Mouse (Mus musculus) CH12.LX (cell line): Measurements from ENCODE around the gene Cd27. TPM values are rescaled to one million over a fixed set of nuclear protein-coding genes. Genes with fewer than 3 reads are reported as not detected.

Experiments
- DNase-seq: peaks from one replicate; pipeline ENCODE4 v3.0.0-alpha.2; 2013; ENCODE audit errors: extremely low read depth
- H3K27ac ChIP-seq: 2 replicates; pipeline ENCODE4 v1.5.1; 2012; ENCODE audit warnings: low read depth, mild to moderate bottlenecking, control low read depth, moderate library complexity; ENCODE audit not compliant: insufficient read depth
- H3K27me3 ChIP-seq: replicated peaks from 2 replicates; pipeline ENCODE3; 2012; ENCODE audit warnings: inconsistent platforms
- H3K36me3 ChIP-seq, 2 experiments: replicated peaks in 1 of 2; 2 replicates each; pipeline versions ENCODE3 to v1.6.1; 2012; ENCODE audit warnings: inconsistent platforms in 1 of 2, low read length in 1 of 2, mild to moderate bottlenecking in 1 of 2, mixed read lengths in 1 of 2, moderate library complexity in 1 of 2; ENCODE audit not compliant: control insufficient read depth in 1 of 2, insufficient read depth in 1 of 2
- H3K4me1 ChIP-seq, 2 experiments: 2 replicates each; pipeline ENCODE4 v1.6.1; 2012; ENCODE audit warnings: inconsistent platforms in 1 of 2, moderate library complexity in 1 of 2; ENCODE audit not compliant: insufficient read depth in 2 of 2, control insufficient read depth in 1 of 2
- H3K4me2 ChIP-seq: 2 replicates; pipeline ENCODE4 v1.6.1; 2012; ENCODE audit warnings: low read depth, mild to moderate bottlenecking, control low read depth; ENCODE audit not compliant: poor library complexity, insufficient read depth, severe bottlenecking
- H3K4me3 ChIP-seq, 3 experiments: fragments of 150-350 bp in 1 of 3; sonication (generic) in 1 of 3; replicated peaks in 1 of 3; 2 replicates each; pipeline versions ENCODE3 to v1.5.1; 2011 to 2012; ENCODE audit warnings: low read depth in 2 of 3, low read length in 2 of 3, mild to moderate bottlenecking in 2 of 3, moderate library complexity in 2 of 3, control low read depth in 1 of 3, improper control_type of control experiment in 1 of 3, inconsistent platforms in 1 of 3, mixed read lengths in 1 of 3; ENCODE audit not compliant: poor library complexity in 1 of 3
- H3K79me2 ChIP-seq: replicated peaks from 2 replicates; pipeline ENCODE4 v1.6.1; 2012; ENCODE audit warnings: mild to moderate bottlenecking, moderate library complexity; ENCODE audit not compliant: control insufficient read depth, poor library complexity, insufficient read depth, severe bottlenecking; ENCODE audit errors: extremely low read depth
- H3K9ac ChIP-seq: 2 replicates; pipeline ENCODE4 v1.6.1; 2012; ENCODE audit warnings: low read depth, mild to moderate bottlenecking, control low read depth, moderate library complexity; ENCODE audit not compliant: insufficient read depth
- H3K9me3 ChIP-seq: replicated peaks from 2 replicates; pipeline ENCODE3; 2012; ENCODE audit warnings: low read length, inconsistent platforms, mixed read lengths
- BHLHE40 ChIP-seq: IDR thresholded peaks from 2 replicates; pipeline ENCODE4 v1.6.1; 2011; ENCODE audit warnings: mild to moderate bottlenecking, low read depth, low read length, improper control_type of control experiment
- CHD1 ChIP-seq: IDR thresholded peaks from 2 replicates; pipeline ENCODE4 v1.6.1; 2012; ENCODE audit warnings: low read depth, low read length, improper control_type of control experiment, inconsistent platforms
- CHD2 ChIP-seq: IDR thresholded peaks from 2 replicates; pipeline ENCODE4 v1.6.1; 2011; ENCODE audit warnings: low read length, improper control_type of control experiment
- CTCF ChIP-seq, 2 experiments: IDR thresholded peaks in 1 of 2; conservative IDR thresholded peaks in 1 of 2; 2 replicates each; pipeline ENCODE4 v1.5.1; 2011 to 2012; ENCODE audit warnings: low read depth in 2 of 2, low read length in 2 of 2, improper control_type of control experiment in 1 of 2, inconsistent platforms in 1 of 2, mild to moderate bottlenecking in 1 of 2, moderate library complexity in 1 of 2
- E2F4 ChIP-seq: IDR thresholded peaks from 2 replicates; pipeline ENCODE4 v1.6.1; 2011; ENCODE audit warnings: low read depth, low read length, improper control_type of control experiment; ENCODE audit not compliant: insufficient replicate concordance
- EP300 ChIP-seq: IDR thresholded peaks from 2 replicates; pipeline ENCODE4 v1.6.1; 2011; ENCODE audit warnings: low read length, improper control_type of control experiment
- ETS1 ChIP-seq: conservative IDR thresholded peaks from 2 replicates; pipeline ENCODE4 v1.6.1; 2012; ENCODE audit warnings: low read depth, mild to moderate bottlenecking, inconsistent platforms, low read length, improper control_type of control experiment, moderate library complexity
- HCFC1 ChIP-seq: IDR thresholded peaks from 2 replicates; pipeline ENCODE4 v1.6.1; 2012; ENCODE audit warnings: low read depth, mild to moderate bottlenecking, inconsistent platforms, low read length, improper control_type of control experiment
- IRF4 ChIP-seq: IDR thresholded peaks from 2 replicates; pipeline ENCODE4 v1.6.1; 2014; ENCODE audit warnings: low read depth, mild to moderate bottlenecking, inconsistent platforms, low read length, improper control_type of control experiment
- JUN ChIP-seq: IDR thresholded peaks from 2 replicates; pipeline ENCODE4 v1.6.1; 2011; ENCODE audit warnings: low read depth, mild to moderate bottlenecking, low read length, improper control_type of control experiment, moderate library complexity; ENCODE audit not compliant: insufficient read depth
- KAT2A ChIP-seq: IDR thresholded peaks from 2 replicates; pipeline ENCODE4 v1.6.1; 2012; ENCODE audit warnings: low read length, improper control_type of control experiment, inconsistent platforms; ENCODE audit not compliant: insufficient replicate concordance
- MAX ChIP-seq: IDR thresholded peaks from 2 replicates; pipeline ENCODE4 v1.6.1; 2011; ENCODE audit warnings: low read length, improper control_type of control experiment
- NELFE ChIP-seq: IDR thresholded peaks from 2 replicates; pipeline ENCODE4 v1.6.1; 2011; ENCODE audit warnings: low read depth, low read length, improper control_type of control experiment
- NRF1 ChIP-seq: IDR thresholded peaks from 2 replicates; pipeline ENCODE4 v1.6.1; 2014; ENCODE audit warnings: low read depth, mild to moderate bottlenecking, inconsistent platforms, low read length, improper control_type of control experiment, moderate library complexity
- PAX5 ChIP-seq: IDR thresholded peaks from 2 replicates; pipeline ENCODE4 v1.6.1; 2012; ENCODE audit warnings: low read length, inconsistent platforms, mixed read lengths
- POLR2A ChIP-seq: IDR thresholded peaks from 2 replicates; pipeline ENCODE4 v1.6.1; 2011; ENCODE audit warnings: low read depth, mild to moderate bottlenecking, improper control_type of control experiment, low read length
- TCF12 ChIP-seq: IDR thresholded peaks from 2 replicates; pipeline ENCODE4 v1.6.1; 2014; ENCODE audit warnings: low read depth, mild to moderate bottlenecking, inconsistent platforms, low read length, improper control_type of control experiment
- ZKSCAN1 ChIP-seq: IDR thresholded peaks from 2 replicates; pipeline ENCODE4 v1.6.1; 2012; ENCODE audit warnings: low read depth, inconsistent platforms, low read length, improper control_type of control experiment, borderline replicate concordance
- dilution Hi-C: fragments of 300-500 bp; cut with MboI; formaldehyde crosslinking; loops from 2 replicates; pipeline ENCODE4 v1.14.3; 2020; ENCODE audit warnings: low sequenced_read_pairs; ENCODE audit not compliant: extremely low pct_unique_long_range_greater_than_20kb, extremely low pct_ligation_motif_present
- in situ Hi-C: fragments of 300-500 bp; cut with MboI; formaldehyde crosslinking; loops from 3 replicates; pipeline ENCODE4 v1.14.3; 2019; ENCODE audit warnings: low sequenced_read_pairs, low pct_ligation_motif_present, low pct_unique_long_range_greater_than_20kb, mixed read lengths
- polyA plus RNA-seq: library from polyadenylated mRNA; unstranded; fragments of >175 nt; gene quantifications from 2 replicates; pipeline ENCODE4 v1.2.1, GENCODE M21; 2012; ENCODE audit warnings: low read depth; ENCODE audit not compliant: insufficient read length
- total RNA-seq, 2 experiments: library from RNA; depleted of rRNA; stranded (reverse); fragments of 300-350 nt in 1 of 2; fragments of >200 nt in 1 of 2; gene quantifications; 2 replicates each; pipeline ENCODE4 v1.2.3; 2012 to 2014

Gene Cd27
- total RNA-seq (2012; rRNA removed): not detected in 2 replicates
- not detected in 2 replicates for total RNA-seq (2014; rRNA removed)
- 0.54 TPM in 1 of 2 replicates, not detected in the other for polyA plus RNA-seq

- TF ChIP-seq KAT2A: no peak
- no peak for TF ChIP-seq TCF12
- TF ChIP-seq POLR2A: no peak
- no peak for TF ChIP-seq E2F4
- TF ChIP-seq CHD2: no peak
- TF ChIP-seq IRF4: no peak
- no peak for TF ChIP-seq CTCF (conservative IDR thresholded peaks at IDR 0.05 in 1 of 2, IDR thresholded peaks at IDR 0.05 in 1 of 2; ENCODE audit: low read depth in 2 of 2, low read length in 2 of 2)
- Histone ChIP-seq H3K9me3 (no peaks in the 10 kb centered on the region), H3K4me3 (no peak within 1 kb of the TSS), H3K9ac (no peak within 1 kb of the TSS), H3K36me3 (peaks cover 8 to 68% of the 10 kb centered on the region in 2 experiments), H3K27ac (no peak within 1 kb of the TSS), H3K4me2 (no peak within 1 kb of the TSS), H3K4me1 (peaks cover 2 to 41% of the 10 kb centered on the region in 2 experiments; a peak in 3 of 4 replicates), H3K79me2 (no peaks in the 10 kb centered on the region), H3K27me3 (no peaks in the 10 kb centered on the region)
- in situ Hi-C loops (no loop called here), dilution Hi-C loops (no loop called here)
- DNase-seq: no peak
Observed at GRCm38 (mm10) chr6:125236782-125237181, at the start of gene Cd27. Gene Cd27 (minus strand): TSS chr6:125237010.

- Histone ChIP-seq H3K4me3 (no peak within 1 kb of the TSS), H3K27ac (no peak within 1 kb of the TSS), H3K27me3 (peaks cover 59% of the 10 kb centered on the region), H3K79me2 (no peaks in the 10 kb centered on the region), H3K9ac (no peak within 1 kb of the TSS), H3K4me1 (no peaks in the 10 kb centered on the region), H3K9me3 (peaks cover 12% of the 10 kb centered on the region), H3K4me2 (no peak within 1 kb of the TSS), H3K36me3 (no peaks in the 10 kb centered on the region)
- no peak for TF ChIP-seq CTCF (conservative IDR thresholded peaks at IDR 0.05 in 1 of 2, IDR thresholded peaks at IDR 0.05 in 1 of 2; ENCODE audit: low read depth in 2 of 2, low read length in 2 of 2)
- no peak for TF ChIP-seq PAX5
- no peak for TF ChIP-seq BHLHE40
- TF ChIP-seq NRF1: no peak
- TF ChIP-seq ZKSCAN1: no peak
- no peak for TF ChIP-seq NELFE
- no peak for TF ChIP-seq ETS1
- no peak for TF ChIP-seq EP300
- no peak for TF ChIP-seq HCFC1
- no peak for TF ChIP-seq E2F4
- no peak for TF ChIP-seq JUN
- no peak for TF ChIP-seq CHD1
- no peak for TF ChIP-seq CHD2
- TF ChIP-seq MAX: no peak
- in situ Hi-C loops (no loop called here), dilution Hi-C loops (no loop called here)
- DNase-seq: no peak
Observed at GRCm38 (mm10) chr6:125285890-125286289, 49.1 kb upstream of the Cd27 start, which contains the start of gene Tuba3a. Gene Tuba3a (minus strand): TSS chr6:125286042.
